Mouse (Mus musculus): ENCODE data around the gene Pole4. TPM values are rescaled to one million over a fixed set of nuclear protein-coding genes. Genes with fewer than 3 reads are reported as not detected.
"Not testable (repeated sequence)": the region's sequence is repeated elsewhere in the genome, so short reads cannot be mapped to it uniquely, and the experiment has no call there.

Gene Pole4
- polyA plus RNA-seq, 1 experiment from 2014 or later = 103 TPM

- H3K9me3 ChIP-seq; H3K27ac ChIP-seq; H3K4me2 ChIP-seq; H3K36me3 ChIP-seq; H3K4me3 ChIP-seq; H3K4me1 ChIP-seq (replicated peaks); ATAC-seq (ENCODE audit: low FRiP score); H3K27me3 ChIP-seq; H3K9ac ChIP-seq: not testable (repeated sequence)
- WGBS = 78% methylated on average over 3 of the region's 3 CpGs
Measured at GRCm38 (mm10) chr6:82677629-82678028, 27.5 kb downstream of the Pole4 start.

- H3K4me1 ChIP-seq (replicated peaks) = no peaks in the 10 kb centered on the region
- no peak overlapping the region for H3K4me3 ChIP-seq
- H3K9me3 ChIP-seq = peaks cover 4% of the 10 kb centered on the region; the same call in 1 of the 2 replicates
- H3K27ac ChIP-seq = no peak overlapping the region
- no peak for ATAC-seq (ENCODE audit: low FRiP score)
- no peak overlapping the region for H3K4me2 ChIP-seq
- H3K27me3 ChIP-seq = no peaks in the 10 kb centered on the region
- no peak overlapping the region for H3K9ac ChIP-seq
- H3K36me3 ChIP-seq = no peaks in the 10 kb centered on the region
Measured at GRCm38 (mm10) chr6:82666480-82666879, 38.7 kb downstream of the Pole4 start.

GRCm38 (mm10) chr6:82653169-82653525 lies 52.0 kb downstream of the Pole4 start:
- 35% methylated on average over 11 of the region's 11 CpGs for WGBS
- peak overlapping the region; percentile 66 for H3K4me3 ChIP-seq

GRCm38 (mm10) chr6:82652521-82653168 lies 52.5 kb downstream of the Pole4 start:
- H3K27ac ChIP-seq = peak overlapping the region; percentile 91
- H3K4me3 ChIP-seq = peak overlapping the region; percentile 66
- H3K36me3 ChIP-seq = peaks cover 5% of the 10 kb centered on the region; the same call in 1 of the 2 replicates
- H3K9me3 ChIP-seq = no peaks in the 10 kb centered on the region
- H3K4me1 ChIP-seq (replicated peaks) = peaks cover 13% of the 10 kb centered on the region
- WGBS = under 1% methylated on average over 65 of the region's 67 CpGs
- peak overlapping the region; percentile 65 for H3K4me2 ChIP-seq
- peak overlapping the region; percentile 80 for H3K9ac ChIP-seq
- H3K27me3 ChIP-seq = no peaks in the 10 kb centered on the region
- peak; percentile 98 for ATAC-seq (ENCODE audit: low FRiP score)

More at GRCm38 (mm10) chr6:82653169-82653525, 52.0 kb downstream of the Pole4 start:
- no peak for ATAC-seq (ENCODE audit: low FRiP score)
- Histone ChIP-seq H3K4me2 (peak overlapping the region; percentile 65), H3K27me3 (no peaks in the 10 kb centered on the region), H3K27ac (peak overlapping the region; percentile 91), H3K4me1 (replicated peaks) (peaks cover 13% of the 10 kb centered on the region), H3K9ac (peak overlapping the region; percentile 80), H3K36me3 (no peaks in the 10 kb centered on the region), H3K9me3 (no peaks in the 10 kb centered on the region)

- Histone ChIP-seq H3K36me3 (peaks cover 13% of the 10 kb centered on the region), H3K4me2 (no peak overlapping the region), H3K9ac (no peak overlapping the region), H3K27me3 (no peaks in the 10 kb centered on the region), H3K9me3 (no peaks in the 10 kb centered on the region), H3K27ac (no peak overlapping the region), H3K4me3 (no peak overlapping the region), H3K4me1 (replicated peaks) (peaks cover 13% of the 10 kb centered on the region)
- WGBS = 94% methylated on average over 2 of the region's 2 CpGs
- no peak for ATAC-seq (ENCODE audit: low FRiP score)
Measured at GRCm38 (mm10) chr6:82649096-82649495, 56.1 kb downstream of the Pole4 start.

GRCm38 (mm10) chr6:82647940-82648655 lies 57.1 kb downstream of the Pole4 start:
- Histone ChIP-seq H3K4me2 (no peak overlapping the region), H3K4me3 (no peak overlapping the region), H3K4me1 (replicated peaks) (peaks cover 13% of the 10 kb centered on the region), H3K9ac (no peak overlapping the region), H3K9me3 (no peaks in the 10 kb centered on the region), H3K27me3 (no peaks in the 10 kb centered on the region), H3K27ac (no peak overlapping the region), H3K36me3 (peaks cover 13% of the 10 kb centered on the region)
- no peak for ATAC-seq (ENCODE audit: low FRiP score)
- WGBS = 100% methylated on average over 1 of the region's 1 CpGs

- WGBS = 94% methylated on average over 1 of the region's 1 CpGs
- no peaks in the 10 kb centered on the region for H3K27me3 ChIP-seq
Measured at GRCm38 (mm10) chr6:82647001-82647400, 58.2 kb downstream of the Pole4 start.

GRCm38 (mm10) chr6:82640046-82640445 lies 65.1 kb downstream of the Pole4 start:
- no peak overlapping the region for H3K27ac ChIP-seq
- 80% methylated on average over 4 of the region's 4 CpGs for WGBS

More at GRCm38 (mm10) chr6:82647001-82647400, 58.2 kb downstream of the Pole4 start:
- Histone ChIP-seq H3K4me1 (replicated peaks) (peaks cover 10% of the 10 kb centered on the region), H3K9ac (no peak overlapping the region), H3K36me3 (peaks cover 13% of the 10 kb centered on the region), H3K27ac (no peak overlapping the region), H3K4me2 (no peak overlapping the region), H3K4me3 (no peak overlapping the region), H3K9me3 (no peaks in the 10 kb centered on the region)
- ATAC-seq (ENCODE audit: low FRiP score) = no peak

GRCm38 (mm10) chr6:82625331-82625730 lies 79.8 kb downstream of the Pole4 start:
- H3K9ac ChIP-seq; H3K27ac ChIP-seq; H3K4me2 ChIP-seq; H3K4me3 ChIP-seq; H3K4me1 ChIP-seq (replicated peaks); H3K9me3 ChIP-seq; H3K36me3 ChIP-seq; H3K27me3 ChIP-seq; ATAC-seq (ENCODE audit: low FRiP score): not testable (repeated sequence)
- WGBS = 95% methylated on average over 7 of the region's 8 CpGs

More at GRCm38 (mm10) chr6:82640046-82640445, 65.1 kb downstream of the Pole4 start:
- no peak overlapping the region for H3K4me2 ChIP-seq
- H3K27me3 ChIP-seq = no peaks in the 10 kb centered on the region
- H3K9ac ChIP-seq = no peak overlapping the region
- no peaks in the 10 kb centered on the region for H3K9me3 ChIP-seq
- no peak overlapping the region for H3K4me3 ChIP-seq
- H3K4me1 ChIP-seq (replicated peaks) = no peaks in the 10 kb centered on the region
- ATAC-seq (ENCODE audit: low FRiP score) = no peak
- no peaks in the 10 kb centered on the region for H3K36me3 ChIP-seq

- H3K4me1 ChIP-seq (replicated peaks) = peaks cover 6% of the 10 kb centered on the region; the same call in 1 of the 2 replicates
- no peak overlapping the region for H3K9ac ChIP-seq
- H3K27ac ChIP-seq = no peak overlapping the region
- H3K4me2 ChIP-seq = no peak overlapping the region
- H3K9me3 ChIP-seq = no peaks in the 10 kb centered on the region
- no peak for ATAC-seq (ENCODE audit: low FRiP score)
- no peaks in the 10 kb centered on the region for H3K36me3 ChIP-seq
- no peak overlapping the region for H3K4me3 ChIP-seq
- no peaks in the 10 kb centered on the region for H3K27me3 ChIP-seq
- 69% methylated on average over 4 of the region's 4 CpGs for WGBS
Measured at GRCm38 (mm10) chr6:82613201-82613600, 92.0 kb downstream of the Pole4 start.

DNA sequence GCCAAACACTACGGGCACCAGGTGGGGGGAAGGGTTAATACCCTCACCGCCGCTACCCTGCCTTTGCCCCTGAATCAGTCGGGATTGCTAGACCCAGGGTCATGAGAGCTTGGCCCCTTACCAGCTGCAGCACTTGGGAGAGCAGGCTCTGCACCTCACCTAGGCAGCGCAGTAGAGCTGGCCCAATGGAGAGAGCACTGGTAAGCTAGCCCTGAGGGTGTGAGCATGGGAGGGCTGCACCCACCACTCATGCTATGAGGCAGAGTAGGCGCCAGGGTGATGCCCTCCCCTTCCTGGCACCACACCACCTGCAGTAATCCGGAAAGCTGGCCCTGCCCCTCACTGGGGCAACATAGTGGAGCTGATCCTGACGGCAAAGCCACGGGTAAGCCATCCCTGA lies 94.1 kb downstream of the Pole4 start:
- Histone ChIP-seq H3K4me2 (no peak overlapping the region), H3K27me3 (no peaks in the 10 kb centered on the region), H3K9me3 (no peaks in the 10 kb centered on the region), H3K4me3 (no peak overlapping the region), H3K36me3 (no peaks in the 10 kb centered on the region), H3K4me1 (replicated peaks) (peaks cover 6% of the 10 kb centered on the region; the same call in 1 of the 2 replicates), H3K27ac (no peak overlapping the region), H3K9ac (no peak overlapping the region)
- 93% methylated on average over 9 of the region's 9 CpGs for WGBS
- ATAC-seq (ENCODE audit: low FRiP score) = 0 out of 2 replicates have a peak, but pooled peaks have one; percentile 24

- no peak overlapping the region for H3K4me2 ChIP-seq
- H3K36me3 ChIP-seq = no peaks in the 10 kb centered on the region
- H3K27me3 ChIP-seq = no peaks in the 10 kb centered on the region
- no peaks in the 10 kb centered on the region for H3K9me3 ChIP-seq
- ATAC-seq (ENCODE audit: low FRiP score) = peak; percentile 72
- 42% methylated on average over 7 of the region's 7 CpGs for WGBS
- H3K27ac ChIP-seq = no peak overlapping the region
- H3K4me1 ChIP-seq (replicated peaks) = peaks cover 10% of the 10 kb centered on the region
- no peak overlapping the region for H3K9ac ChIP-seq
- no peak overlapping the region for H3K4me3 ChIP-seq
Measured at GRCm38 (mm10) chr6:82609339-82609926, 95.7 kb downstream of the Pole4 start.
